Mouse (Mus musculus): ENCODE data around the gene Olfml2a. TPM values are rescaled to one million over a fixed set of nuclear protein-coding genes. Genes with fewer than 3 reads are reported as not detected.

The Olfml2a gene
- polyA plus RNA-seq, 1 experiment from 2014 or later = 6.7 TPM

GRCm38 (mm10) chr2:38925171-38926080 lies 6.4 kb upstream of the Olfml2a start:
- WGBS = under 1% methylated on average over 51 of the region's 51 CpGs
- Histone ChIP-seq H3K9ac (peak overlapping the region; percentile 73), H3K9me3 (no peaks in the 10 kb centered on the region), H3K4me2 (replicated peaks) (peak overlapping the region; percentile 99), H3K27me3 (peaks cover 24% of the 10 kb centered on the region), H3K4me1 (peaks cover 20% of the 10 kb centered on the region), H3K27ac (no peak overlapping the region), H3K36me3 (no peaks in the 10 kb centered on the region), H3K4me3 (peak overlapping the region; percentile 75)
- peak; percentile 55 for ATAC-seq (ENCODE audit: low FRiP score, low read depth)

- Histone ChIP-seq H3K9me3 (no peaks in the 10 kb centered on the region), H3K4me2 (replicated peaks) (peak overlapping the region; percentile 99), H3K9ac (peak overlapping the region; percentile 73), H3K36me3 (no peaks in the 10 kb centered on the region), H3K4me1 (peaks cover 21% of the 10 kb centered on the region), H3K4me3 (peak overlapping the region; percentile 75), H3K27me3 (peaks cover 24% of the 10 kb centered on the region), H3K27ac (no peak overlapping the region)
- peak; percentile 93 for ATAC-seq (ENCODE audit: low FRiP score, low read depth)
- WGBS = under 1% methylated on average over 44 of the region's 53 CpGs
These were observed 5.5 kb upstream of the Olfml2a start for GRCm38 (mm10) chr2:38926145-38926891.

- no peaks in the 10 kb centered on the region for H3K9me3 ChIP-seq
- no peaks in the 10 kb centered on the region for H3K36me3 ChIP-seq
- ATAC-seq (ENCODE audit: low FRiP score, low read depth) = peak; percentile 10; the same call in 1 of the 2 replicates
- no peak within 1 kb of the TSS for H3K9ac ChIP-seq
- H3K27ac ChIP-seq = no peak within 1 kb of the TSS
- peak within 1 kb of the TSS; percentile 75 for H3K4me3 ChIP-seq
- peaks cover 24% of the 10 kb centered on the region for H3K27me3 ChIP-seq
- 8% methylated on average over 18 of the region's 19 CpGs for WGBS
- H3K4me2 ChIP-seq (replicated peaks) = peak within 1 kb of the TSS; percentile 85
- H3K4me1 ChIP-seq = peaks cover 29% of the 10 kb centered on the region
These were observed 4.4 kb upstream of the Olfml2a start, which contains the start of gene Nr6a1 for GRCm38 (mm10) chr2:38927115-38927979. Gene Nr6a1 (minus strand): TSS chr2:38927688.

- no peak overlapping the region for H3K27ac ChIP-seq
- H3K27me3 ChIP-seq = peaks cover 5% of the 10 kb centered on the region; the same call in 1 of the 2 replicates
- ATAC-seq (ENCODE audit: low FRiP score, low read depth) = no peak
- WGBS = 52% methylated on average over 2 of the region's 2 CpGs
- H3K4me3 ChIP-seq = no peak overlapping the region
- peaks cover 41% of the 10 kb centered on the region for H3K4me1 ChIP-seq
- no peak overlapping the region for H3K4me2 ChIP-seq (replicated peaks)
- H3K36me3 ChIP-seq = no peaks in the 10 kb centered on the region
- H3K9ac ChIP-seq = no peak overlapping the region
- no peaks in the 10 kb centered on the region for H3K9me3 ChIP-seq
These were observed 1.5 kb upstream of the Olfml2a start for GRCm38 (mm10) chr2:38930269-38930668.

- WGBS = 17% methylated on average over 2 of the region's 2 CpGs
- Histone ChIP-seq H3K27ac (peak overlapping the region; percentile 83), H3K4me3 (no peak overlapping the region), H3K9me3 (no peaks in the 10 kb centered on the region), H3K9ac (0 out of 2 replicates have a peak overlapping the region, but pooled peaks have one; percentile 35), H3K4me2 (replicated peaks) (peak overlapping the region; percentile 31), H3K27me3 (no peaks in the 10 kb centered on the region), H3K4me1 (peaks cover 32% of the 10 kb centered on the region), H3K36me3 (no peaks in the 10 kb centered on the region)
- ATAC-seq (ENCODE audit: low FRiP score, low read depth) = peak; percentile 37
These were observed 2.2 kb downstream of the Olfml2a start for GRCm38 (mm10) chr2:38933931-38934330.

GRCm38 (mm10) chr2:38934936-38935335 lies 3.2 kb downstream of the Olfml2a start:
- peak overlapping the region; percentile 31 for H3K4me2 ChIP-seq (replicated peaks)
- H3K36me3 ChIP-seq = no peaks in the 10 kb centered on the region
- 28% methylated on average over 5 of the region's 5 CpGs for WGBS

GRCm38 (mm10) chr2:38936721-38937378 lies 5.1 kb downstream of the Olfml2a start:
- no peak overlapping the region for H3K4me2 ChIP-seq (replicated peaks)

More at GRCm38 (mm10) chr2:38934936-38935335, 3.2 kb downstream of the Olfml2a start:
- no peak for ATAC-seq (ENCODE audit: low FRiP score, low read depth)
- Histone ChIP-seq H3K4me1 (peaks cover 32% of the 10 kb centered on the region), H3K27me3 (no peaks in the 10 kb centered on the region), H3K9ac (no peak overlapping the region), H3K4me3 (peak overlapping the region; percentile 5; the same call in 1 of the 2 replicates), H3K27ac (peak overlapping the region; percentile 83; the same call in 1 of the 2 replicates), H3K9me3 (no peaks in the 10 kb centered on the region)

GRCm38 (mm10) chr2:38937396-38937795 lies 5.6 kb downstream of the Olfml2a start:
- Histone ChIP-seq H3K4me1 (peaks cover 23% of the 10 kb centered on the region), H3K27ac (no peak overlapping the region), H3K4me2 (replicated peaks) (no peak overlapping the region), H3K4me3 (no peak overlapping the region), H3K27me3 (no peaks in the 10 kb centered on the region), H3K36me3 (no peaks in the 10 kb centered on the region), H3K9me3 (no peaks in the 10 kb centered on the region), H3K9ac (no peak overlapping the region)
- ATAC-seq (ENCODE audit: low FRiP score, low read depth) = no peak
- WGBS = 73% methylated on average over 3 of the region's 3 CpGs

More at GRCm38 (mm10) chr2:38936721-38937378, 5.1 kb downstream of the Olfml2a start:
- WGBS = 72% methylated on average over 9 of the region's 9 CpGs
- H3K27me3 ChIP-seq = no peaks in the 10 kb centered on the region
- H3K36me3 ChIP-seq = no peaks in the 10 kb centered on the region
- no peak for ATAC-seq (ENCODE audit: low FRiP score, low read depth)
- H3K27ac ChIP-seq = no peak overlapping the region
- H3K4me1 ChIP-seq = peaks cover 26% of the 10 kb centered on the region
- H3K9ac ChIP-seq = no peak overlapping the region
- H3K9me3 ChIP-seq = no peaks in the 10 kb centered on the region
- no peak overlapping the region for H3K4me3 ChIP-seq

- no peaks in the 10 kb centered on the region for H3K27me3 ChIP-seq
- WGBS = 83% methylated on average over 1 of the region's 1 CpGs
These were observed 6.2 kb downstream of the Olfml2a start for GRCm38 (mm10) chr2:38938007-38938406.

GRCm38 (mm10) chr2:38939047-38939446 lies 7.3 kb downstream of the Olfml2a start:
- no peak for ATAC-seq (ENCODE audit: low FRiP score, low read depth)
- Histone ChIP-seq H3K9me3 (no peaks in the 10 kb centered on the region), H3K4me3 (no peak overlapping the region), H3K36me3 (no peaks in the 10 kb centered on the region), H3K9ac (no peak overlapping the region), H3K4me1 (peaks cover 13% of the 10 kb centered on the region), H3K27ac (no peak overlapping the region), H3K4me2 (replicated peaks) (no peak overlapping the region), H3K27me3 (no peaks in the 10 kb centered on the region)
- 66% methylated on average over 2 of the region's 2 CpGs for WGBS

More at GRCm38 (mm10) chr2:38938007-38938406, 6.2 kb downstream of the Olfml2a start:
- no peak overlapping the region for H3K9ac ChIP-seq
- no peak for ATAC-seq (ENCODE audit: low FRiP score, low read depth)
- no peak overlapping the region for H3K27ac ChIP-seq
- H3K36me3 ChIP-seq = no peaks in the 10 kb centered on the region
- no peaks in the 10 kb centered on the region for H3K9me3 ChIP-seq
- peaks cover 23% of the 10 kb centered on the region for H3K4me1 ChIP-seq
- H3K4me2 ChIP-seq (replicated peaks) = no peak overlapping the region
- H3K4me3 ChIP-seq = no peak overlapping the region

GRCm38 (mm10) chr2:38941426-38941825 lies 9.6 kb downstream of the Olfml2a start:
- no peak for ATAC-seq (ENCODE audit: low FRiP score, low read depth)
- Histone ChIP-seq H3K4me2 (replicated peaks) (no peak overlapping the region), H3K9ac (no peak overlapping the region), H3K27me3 (no peaks in the 10 kb centered on the region), H3K9me3 (no peaks in the 10 kb centered on the region), H3K4me1 (no peaks in the 10 kb centered on the region), H3K27ac (no peak overlapping the region), H3K36me3 (no peaks in the 10 kb centered on the region), H3K4me3 (no peak overlapping the region)
- WGBS = 83% methylated on average over 14 of the region's 14 CpGs

Data from limb, embryonic 13.5 days (tissue).